Mouse (Mus musculus) liver, postnatal 0 days (tissue): Measurements from ENCODE around the gene Zfp358. TPM values are rescaled to one million over a fixed set of nuclear protein-coding genes. Genes with fewer than 3 reads are reported as not detected.

ENCODE experiments used
- ATAC-seq: fragments of 200-750 bp; cut with Nextera tagmentation; 2 replicates; pipeline ENCODE4 v1.8.0; 2017; ENCODE audit warnings: mild to moderate bottlenecking, moderate library complexity
- DNase-seq: peaks from one replicate; pipeline ENCODE4 v3.0.0-alpha.2; 2016
- H3K27ac ChIP-seq: fragments of 300-500 bp; sonication (generic); 2 replicates; pipeline ENCODE4 v1.5.1; 2014; ENCODE audit warnings: antibody characterized with exemption, moderate library complexity, mild to moderate bottlenecking, low read depth
- H3K27me3 ChIP-seq: fragments of 300-500 bp; sonication (generic); 2 replicates; pipeline ENCODE4 v1.6.1; 2014; ENCODE audit warnings: low read length, control low read depth, mixed read lengths; ENCODE audit not compliant: insufficient read depth
- H3K36me3 ChIP-seq: fragments of 300-500 bp; sonication (generic); replicated peaks from 2 replicates; pipeline ENCODE4 v1.6.1; 2014; ENCODE audit warnings: mild to moderate bottlenecking, control low read depth, low read length, moderate library complexity, mixed read lengths; ENCODE audit not compliant: insufficient read depth
- H3K4me1 ChIP-seq: fragments of 300-500 bp; sonication (generic); 2 replicates; pipeline ENCODE4 v1.6.1; 2014; ENCODE audit warnings: antibody characterized with exemption, mild to moderate bottlenecking, control low read depth; ENCODE audit not compliant: insufficient read depth
- H3K4me2 ChIP-seq: fragments of 300-500 bp; sonication (generic); 2 replicates; pipeline ENCODE4 v1.6.1; 2014; ENCODE audit warnings: low read depth, mild to moderate bottlenecking, low read length, moderate library complexity, mixed read lengths
- H3K4me3 ChIP-seq: fragments of 300-500 bp; sonication (generic); 2 replicates; pipeline ENCODE4 v1.5.1; 2014; ENCODE audit warnings: low read depth, low read length
- H3K9ac ChIP-seq: fragments of 300-500 bp; sonication (generic); replicated peaks from 2 replicates; pipeline ENCODE4 v1.6.1; 2014; ENCODE audit warnings: mild to moderate bottlenecking, moderate library complexity
- H3K9me3 ChIP-seq: fragments of 300-500 bp; sonication (generic); 2 replicates; pipeline ENCODE4 v1.6.1; 2016; ENCODE audit warnings: mild to moderate bottlenecking, control low read depth, low read length, mixed read lengths
- CTCF ChIP-seq: sonication (generic); IDR thresholded peaks from 2 replicates; pipeline ENCODE4 v1.5.1; 2016; ENCODE audit warnings: antibody characterized with exemption, low read depth
- EP300 ChIP-seq: IDR thresholded peaks from 2 replicates; pipeline ENCODE4 v1.6.1; 2016; ENCODE audit warnings: antibody characterized with exemption, low read depth, mild to moderate bottlenecking
- WGBS: fragments of 180-500 bp; shearing (Covaris S2); extraction: QIAGEN DNeasy Blood & Tissue Kit; methylation state at CpG from one replicate; pipeline ENCODE4 v1.1.7; 2014; ENCODE audit not compliant: insufficient replicate concordance; 5-methylcytosine and 5-hydroxymethylcytosine counted together
- polyA plus RNA-seq: library from polyadenylated mRNA; unstranded; fragments of >200 nt; fragmentation: Nextera tagmentation; extraction: Ambion mirVana; gene quantifications from 2 replicates; pipeline ENCODE4 v1.2.1, GENCODE M21; 2015

The Zfp358 gene
- polyA plus RNA-seq, 1 experiment from 2014 or later, result 4.9 TPM

DNA sequence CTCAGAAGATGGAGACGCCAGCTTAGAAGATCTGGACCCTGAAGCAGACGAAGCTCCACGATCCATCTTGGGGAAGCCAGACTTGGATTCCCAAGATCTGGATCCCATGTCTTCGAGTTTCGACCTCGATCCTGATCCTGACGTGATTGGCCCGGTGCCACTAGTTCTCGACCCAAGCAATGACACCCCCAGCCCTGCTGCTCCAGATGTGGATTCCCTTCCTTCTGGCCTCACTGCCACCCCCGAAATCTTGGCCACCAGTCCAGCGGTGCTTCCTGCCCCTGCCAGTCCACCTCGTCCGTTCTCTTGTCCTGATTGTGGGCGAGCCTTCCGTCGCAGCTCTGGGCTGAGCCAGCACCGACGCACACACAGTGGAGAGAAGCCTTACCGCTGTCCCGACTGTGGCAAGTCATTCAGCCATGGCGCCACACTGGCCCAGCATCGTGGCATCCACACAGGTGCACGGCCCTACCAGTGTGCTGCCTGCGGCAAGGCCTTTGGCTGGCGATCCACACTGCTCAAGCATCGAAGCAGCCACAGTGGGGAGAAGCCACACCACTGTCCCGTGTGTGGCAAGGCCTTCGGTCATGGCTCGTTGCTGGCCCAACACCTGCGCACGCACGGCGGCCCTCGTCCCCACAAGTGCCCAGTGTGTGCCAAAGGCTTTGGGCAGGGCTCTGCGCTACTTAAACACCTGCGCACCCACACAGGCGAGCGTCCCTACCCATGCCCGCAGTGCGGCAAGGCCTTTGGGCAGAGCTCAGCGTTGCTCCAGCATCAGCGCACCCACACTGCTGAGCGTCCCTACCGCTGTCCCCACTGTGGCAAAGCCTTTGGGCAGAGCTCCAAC, 2.9 kb downstream of the Zfp358 start:
- H3K27ac ChIP-seq, result no peak overlapping the region
- no peak for ATAC-seq
- peaks cover 16% of the 10 kb centered on the region for H3K4me1 ChIP-seq
- no peaks in the 10 kb centered on the region for H3K27me3 ChIP-seq
- no peak for DNase-seq
- no peaks in the 10 kb centered on the region for H3K9me3 ChIP-seq
- no peak for TF ChIP-seq CTCF
- 91% methylated on average over 44 of the region's 44 CpGs for WGBS
- H3K4me2 ChIP-seq, result no peak overlapping the region
- H3K9ac ChIP-seq, result no peak overlapping the region
- H3K4me3 ChIP-seq, result no peak overlapping the region
- peaks cover 11% of the 10 kb centered on the region for H3K36me3 ChIP-seq

DNA sequence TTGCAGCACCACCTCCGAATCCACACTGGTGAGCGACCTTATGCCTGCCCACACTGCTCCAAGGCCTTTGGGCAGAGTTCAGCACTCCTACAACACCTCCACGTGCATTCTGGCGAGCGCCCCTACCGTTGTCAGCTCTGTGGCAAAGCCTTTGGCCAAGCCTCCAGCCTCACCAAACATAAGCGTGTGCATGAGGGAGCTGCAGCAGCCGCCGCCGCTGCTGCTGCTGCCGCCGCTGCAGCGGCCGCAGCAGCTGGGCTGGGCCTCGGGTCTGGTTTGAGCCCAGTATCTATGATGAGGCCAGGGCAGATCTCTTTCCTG, 3.5 kb downstream of the Zfp358 start:
- no peak for TF ChIP-seq CTCF
- TF ChIP-seq EP300, result no peak
- no peak overlapping the region for H3K4me2 ChIP-seq
- peaks cover 22% of the 10 kb centered on the region for H3K4me1 ChIP-seq
- H3K36me3 ChIP-seq, result peaks cover 11% of the 10 kb centered on the region
- 88% methylated on average over 15 of the region's 15 CpGs for WGBS
- H3K4me3 ChIP-seq, result no peak overlapping the region
- H3K27ac ChIP-seq, result no peak overlapping the region
- no peaks in the 10 kb centered on the region for H3K9me3 ChIP-seq
- H3K27me3 ChIP-seq, result no peaks in the 10 kb centered on the region
- no peak for ATAC-seq
- DNase-seq, result no peak
- H3K9ac ChIP-seq, result no peak overlapping the region

- H3K4me1 ChIP-seq, result peaks cover 30% of the 10 kb centered on the region
- H3K27ac ChIP-seq, result no peak overlapping the region
- DNase-seq (no peak), ATAC-seq (no peak)
- H3K4me3 ChIP-seq, result no peak overlapping the region
- H3K36me3 ChIP-seq, result peaks cover 11% of the 10 kb centered on the region
- no peaks in the 10 kb centered on the region for H3K27me3 ChIP-seq
- no peak overlapping the region for H3K9ac ChIP-seq
- TF ChIP-seq CTCF, result no peak
- no peak for TF ChIP-seq EP300
- no peak overlapping the region for H3K4me2 ChIP-seq
- WGBS, result 77% methylated on average over 3 of the region's 3 CpGs
- H3K9me3 ChIP-seq, result no peaks in the 10 kb centered on the region
These were observed 5.6 kb downstream of the Zfp358 start for GRCm38 (mm10) chr8:3498583-3498982.

DNA sequence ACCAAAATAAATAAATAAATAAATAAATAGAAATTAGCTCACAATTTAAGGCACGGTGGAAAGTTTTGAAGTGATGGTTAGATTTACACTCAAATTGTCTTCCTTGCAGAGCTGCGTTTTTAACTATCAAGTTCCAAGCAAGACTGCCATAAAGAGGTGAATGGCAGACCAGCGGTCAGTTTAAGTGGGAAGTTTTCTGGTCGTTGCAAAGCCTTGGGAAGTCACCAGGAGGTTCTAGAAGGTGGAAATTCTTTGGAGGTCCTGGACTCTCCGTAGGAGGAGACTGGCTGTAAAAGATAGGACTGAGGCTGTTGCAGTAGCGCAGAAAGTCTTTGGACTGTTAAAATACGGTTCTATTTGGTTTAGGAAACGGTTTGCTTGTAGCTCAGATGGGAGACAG, 6.8 kb downstream of the Zfp358 start:
- Histone ChIP-seq H3K4me3 (peak overlapping the region; percentile 84), H3K36me3 (peaks cover 11% of the 10 kb centered on the region), H3K27me3 (no peaks in the 10 kb centered on the region), H3K4me1 (peaks cover 22% of the 10 kb centered on the region), H3K9ac (peak overlapping the region; percentile 77), H3K9me3 (no peaks in the 10 kb centered on the region), H3K4me2 (peak overlapping the region; percentile 89), H3K27ac (peak overlapping the region; percentile 83)
- no peak for DNase-seq
- 5% methylated on average over 8 of the region's 8 CpGs for WGBS
- peak; percentile 31 for ATAC-seq
- TF ChIP-seq CTCF (no peak), EP300 (no peak)

DNA sequence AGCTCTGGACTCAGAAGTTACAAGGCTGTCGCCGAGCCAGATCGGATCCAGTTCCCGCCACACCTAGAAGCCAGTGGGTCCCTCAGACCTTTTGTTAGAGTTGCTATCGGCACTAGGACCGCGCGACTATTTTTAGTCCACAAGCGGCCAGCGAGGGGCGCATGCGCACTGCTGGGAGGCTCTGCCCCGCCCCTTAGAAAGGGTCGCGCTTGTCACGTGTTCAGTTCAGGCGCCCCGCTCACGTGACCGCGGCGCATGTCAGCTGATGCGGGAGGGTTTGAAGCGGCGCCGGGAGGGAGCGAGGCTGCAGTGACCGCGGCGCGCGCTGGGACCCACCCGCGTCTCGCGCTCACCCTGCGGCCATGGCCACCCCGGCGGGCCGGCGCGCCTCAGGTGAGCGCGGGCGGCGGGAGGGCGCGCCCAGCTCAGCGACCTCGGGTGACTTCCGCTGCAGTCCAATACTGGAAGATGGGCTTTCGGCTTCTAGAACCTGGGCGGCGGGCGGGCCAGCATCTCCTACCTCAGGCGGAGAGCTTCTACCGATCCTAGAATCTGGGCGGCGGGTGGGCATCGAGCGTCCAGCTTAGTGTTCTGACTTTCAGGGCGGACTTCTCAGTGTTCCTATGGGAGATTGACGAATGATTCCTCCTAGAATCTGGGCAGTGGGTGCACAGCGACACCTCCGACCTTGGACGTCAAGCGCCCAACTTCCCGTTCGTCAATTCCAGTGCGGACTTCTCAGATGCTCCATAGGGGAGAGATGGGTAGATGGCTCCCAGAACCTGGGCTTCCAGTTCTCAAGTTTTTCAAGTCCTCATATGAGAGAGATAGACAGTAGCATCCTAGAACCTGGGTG, 7.5 kb downstream of the Zfp358 start, which contains the start of gene Mcoln1:
Mcoln1 (plus strand) TSS at position 223 of the 856 bp plus-strand sequence.
- H3K9me3 ChIP-seq, result no peaks in the 10 kb centered on the region
- H3K27ac ChIP-seq, result peak within 1 kb of the TSS; percentile 83
- H3K9ac ChIP-seq, result peak within 1 kb of the TSS; percentile 77
- ATAC-seq (peak; percentile 91), DNase-seq (peak; percentile 98)
- WGBS, result under 1% methylated on average over 68 of the region's 70 CpGs
- peak within 1 kb of the TSS; percentile 89 for H3K4me2 ChIP-seq
- H3K27me3 ChIP-seq, result no peaks in the 10 kb centered on the region
- H3K36me3 ChIP-seq, result peaks cover 10% of the 10 kb centered on the region
- H3K4me3 ChIP-seq, result peak within 1 kb of the TSS; percentile 84
- peaks cover 22% of the 10 kb centered on the region for H3K4me1 ChIP-seq
- peak; percentile 35 for TF ChIP-seq CTCF
- no peak; the same call in 1 of the 2 replicates for TF ChIP-seq EP300

DNA sequence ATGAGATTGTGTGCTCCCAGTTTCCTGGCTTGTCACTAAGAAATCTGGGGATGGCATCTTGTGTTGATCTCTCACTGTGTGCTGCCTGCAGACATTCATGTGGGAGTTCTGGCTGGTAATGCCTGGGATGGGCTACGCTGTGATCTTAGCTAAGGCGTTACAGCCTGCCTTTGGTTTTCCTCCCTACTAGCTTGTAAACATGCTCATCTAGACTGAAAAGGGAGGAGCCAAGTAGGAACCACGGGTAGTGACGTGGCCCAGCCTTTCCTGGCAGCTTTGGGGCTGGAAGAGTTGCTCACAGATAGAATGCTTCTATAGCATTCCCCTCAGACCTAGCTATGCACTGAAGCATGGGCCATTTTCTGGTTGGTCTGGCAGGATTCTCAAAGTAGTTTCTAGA, 9.3 kb downstream of the Zfp358 start:
- Histone ChIP-seq H3K4me3 (no peak overlapping the region), H3K36me3 (peaks cover 15% of the 10 kb centered on the region; the same call in 1 of the 2 replicates), H3K4me1 (peaks cover 22% of the 10 kb centered on the region), H3K27ac (no peak overlapping the region), H3K4me2 (no peak overlapping the region), H3K9ac (peak overlapping the region; percentile 41), H3K9me3 (no peaks in the 10 kb centered on the region), H3K27me3 (no peaks in the 10 kb centered on the region)
- ATAC-seq (no peak), DNase-seq (no peak)
- WGBS, result 58% methylated on average over 4 of the region's 4 CpGs
- TF ChIP-seq CTCF (no peak), EP300 (no peak)
